Mouse (Mus musculus) embryonic facial prominence, embryonic 12.5 days (tissue): Measurements from ENCODE around the gene Hist1h2ak. TPM values are rescaled to one million over a fixed set of nuclear protein-coding genes. Genes with fewer than 3 reads are reported as not detected.
"Not testable (repeated sequence)": the region's sequence is repeated elsewhere in the genome, so short reads cannot be mapped to it uniquely, and the experiment has no call there.

Source experiments
- ATAC-seq: fragments of 200-750 bp; cut with Nextera tagmentation; 2 replicates; pipeline ENCODE4 v1.8.0; 2017; ENCODE audit not compliant: insufficient number of reproducible peaks, insufficient read depth, low FRiP score, low TSS enrichment
- H3K27ac ChIP-seq: fragments of 300-500 bp; sonication (generic); 2 replicates; pipeline ENCODE4 v1.5.1; 2016; ENCODE audit warnings: mild to moderate bottlenecking
- H3K27me3 ChIP-seq: fragments of 300-500 bp; sonication (generic); 2 replicates; pipeline ENCODE4 v1.6.1; 2016; ENCODE audit warnings: mild to moderate bottlenecking, moderate library complexity
- H3K36me3 ChIP-seq: fragments of 300-500 bp; sonication (generic); 2 replicates; pipeline ENCODE4 v1.6.1; 2016; ENCODE audit warnings: mild to moderate bottlenecking
- H3K4me1 ChIP-seq: fragments of 300-500 bp; sonication (generic); 2 replicates; pipeline ENCODE4 v1.6.1; 2016
- H3K4me2 ChIP-seq: fragments of 300-500 bp; sonication (generic); replicated peaks from 2 replicates; pipeline ENCODE4 v1.6.1; 2016; ENCODE audit warnings: mild to moderate bottlenecking, moderate library complexity
- H3K4me3 ChIP-seq: fragments of 300-500 bp; sonication (generic); 2 replicates; pipeline ENCODE4 v1.5.1; 2016; ENCODE audit warnings: mild to moderate bottlenecking
- H3K9ac ChIP-seq: fragments of 300-500 bp; sonication (generic); 2 replicates; pipeline ENCODE4 v1.6.1; 2016; ENCODE audit warnings: mild to moderate bottlenecking, moderate library complexity
- H3K9me3 ChIP-seq: fragments of 300-500 bp; sonication (generic); 2 replicates; pipeline ENCODE4 v1.6.1; 2016; ENCODE audit warnings: mild to moderate bottlenecking, moderate library complexity
- WGBS: fragments of 180-500 bp; shearing (Covaris S2); methylation state at CpG from one replicate; pipeline ENCODE4 v1.1.7; 2016; 5-methylcytosine and 5-hydroxymethylcytosine counted together
- polyA plus RNA-seq: library from polyadenylated mRNA; unstranded; fragments of >200 nt; fragmentation: Nextera tagmentation; extraction: Ambion mirVana; gene quantifications from 2 replicates; pipeline ENCODE4 v1.2.1, GENCODE M21; 2016

The Hist1h2ak gene
- 37.1 and 46.3 TPM in 2 replicates for polyA plus RNA-seq

DNA sequence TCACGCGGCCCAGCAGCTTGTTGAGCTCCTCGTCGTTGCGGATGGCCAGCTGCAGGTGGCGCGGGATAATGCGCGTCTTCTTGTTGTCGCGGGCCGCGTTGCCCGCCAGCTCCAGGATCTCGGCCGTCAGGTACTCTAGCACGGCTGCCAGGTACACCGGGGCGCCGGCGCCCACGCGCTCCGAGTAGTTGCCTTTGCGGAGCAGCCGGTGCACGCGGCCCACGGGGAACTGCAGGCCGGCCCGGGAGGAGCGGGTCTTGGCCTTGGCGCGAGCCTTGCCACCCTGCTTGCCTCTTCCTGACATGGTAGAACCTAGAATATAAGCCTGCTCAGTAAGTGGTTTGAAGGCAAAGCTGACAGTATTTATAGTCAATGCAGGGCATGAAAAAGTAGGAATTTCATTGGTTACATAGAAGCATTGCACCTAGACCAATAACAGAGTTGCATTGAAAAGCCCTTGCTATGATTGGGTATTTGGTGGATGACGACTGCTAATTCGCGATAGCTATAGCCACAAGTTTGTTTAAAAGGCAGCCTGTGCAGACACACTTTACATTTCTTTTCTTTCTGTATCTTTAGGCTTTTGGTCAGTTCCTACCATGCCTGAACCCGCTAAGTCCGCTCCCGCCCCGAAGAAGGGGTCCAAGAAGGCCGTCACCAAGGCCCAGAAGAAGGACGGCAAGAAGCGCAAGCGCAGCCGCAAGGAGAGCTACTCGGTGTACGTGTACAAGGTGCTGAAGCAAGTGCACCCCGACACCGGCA lies at the start of gene Hist1h2ak, which contains the start of gene Hist1h2bn:
TSS of gene Hist1h2ak (minus strand) at position 304 of the 762 bp plus-strand sequence.
TSS of gene Hist1h2bn (plus strand) at position 600 of the 762 bp plus-strand sequence.
- H3K27ac ChIP-seq, result peak within 1 kb of the TSS; percentile 96
- under 1% methylated on average over 26 of the region's 50 CpGs for WGBS
- H3K36me3 ChIP-seq, H3K9me3 ChIP-seq, H3K27me3 ChIP-seq: not testable (repeated sequence)
- peak within 1 kb of the TSS; percentile 69 for H3K4me2 ChIP-seq
- peak within 1 kb of the TSS; percentile 46 for H3K4me3 ChIP-seq
- peak; percentile 96 for ATAC-seq
- H3K9ac ChIP-seq, result peak within 1 kb of the TSS; percentile 66
- H3K4me1 ChIP-seq, result peaks cover 16% of the 10 kb centered on the region

DNA sequence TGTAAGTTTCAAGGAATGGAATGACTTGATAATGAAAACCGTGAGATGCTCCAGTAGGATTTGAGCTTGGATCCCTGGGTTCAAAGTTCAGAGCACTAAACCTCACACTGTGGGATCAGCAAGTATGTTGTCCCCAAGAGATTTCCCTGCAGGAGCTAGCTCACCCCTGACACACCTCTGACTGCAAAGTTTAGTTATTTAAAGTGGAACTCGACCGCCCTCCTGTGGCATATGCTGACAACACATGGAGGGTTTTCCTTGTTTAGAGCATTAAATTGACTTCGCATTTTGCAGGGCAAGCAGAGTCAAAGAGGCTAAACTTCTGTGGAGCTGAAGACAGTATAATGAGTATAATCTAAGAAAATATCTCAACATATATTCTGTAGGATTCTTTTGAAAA lies 49.4 kb upstream of the Hist1h2ak start:
- not testable (repeated sequence) for H3K27me3 ChIP-seq, H3K27ac ChIP-seq, H3K36me3 ChIP-seq, H3K9me3 ChIP-seq, H3K4me1 ChIP-seq, H3K4me3 ChIP-seq, H3K9ac ChIP-seq, H3K4me2 ChIP-seq
- WGBS, result no CpG with 5 or more reads among the region's 4 CpGs
- peak; percentile 65; the same call in 1 of the 2 replicates for ATAC-seq

DNA sequence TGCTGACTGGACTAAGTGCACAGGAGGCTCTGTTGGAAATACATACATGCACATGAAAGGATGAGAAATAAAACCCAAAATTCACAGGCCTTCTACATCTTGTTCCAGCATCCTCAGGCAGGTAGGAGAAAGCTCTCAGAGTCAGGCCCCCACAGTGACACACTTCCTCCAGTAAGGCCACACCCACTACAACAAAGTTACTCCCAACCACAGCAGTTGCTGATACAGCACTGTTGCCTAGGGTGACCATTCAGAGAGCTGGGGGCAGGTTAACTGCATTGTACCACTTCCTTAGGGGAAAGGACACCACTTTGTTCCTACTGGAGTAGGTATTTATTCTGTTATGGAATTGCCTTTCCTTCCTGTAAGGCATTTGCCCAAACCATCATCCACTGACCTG lies 43.5 kb upstream of the Hist1h2ak start:
- not testable (repeated sequence) for H3K27me3 ChIP-seq, ATAC-seq, H3K9me3 ChIP-seq

DNA sequence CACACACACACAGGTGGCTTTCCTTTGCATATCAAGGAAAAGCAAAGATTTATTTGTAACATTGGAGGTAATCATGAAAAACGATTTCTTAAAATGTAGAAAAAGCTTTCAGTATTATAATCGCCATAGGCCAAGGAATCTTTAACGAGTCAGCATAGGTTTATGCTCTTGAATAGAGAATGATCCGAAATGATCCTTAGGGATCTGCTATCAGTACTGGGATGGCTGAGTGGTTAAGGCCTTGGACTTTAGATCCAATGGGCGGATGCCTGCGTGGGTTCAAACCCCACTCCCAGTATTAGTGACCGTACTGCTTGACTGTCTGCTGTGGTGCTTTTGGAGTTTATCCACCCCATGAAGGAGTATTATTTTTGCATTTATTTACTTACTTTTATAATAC lies 42.0 kb upstream of the Hist1h2ak start:
- H3K27ac ChIP-seq, result no peak overlapping the region
- no peak overlapping the region for H3K4me3 ChIP-seq
- 90% methylated on average over 7 of the region's 7 CpGs for WGBS
- H3K27me3 ChIP-seq, result no peaks in the 10 kb centered on the region
- no peaks in the 10 kb centered on the region for H3K36me3 ChIP-seq
- no peak for ATAC-seq
- peaks cover 3% of the 10 kb centered on the region; the same call in 1 of the 2 replicates for H3K4me1 ChIP-seq
- H3K4me2 ChIP-seq, result no peak overlapping the region
- no peak overlapping the region for H3K9ac ChIP-seq
- H3K9me3 ChIP-seq, result no peaks in the 10 kb centered on the region

More for the DNA sequence above, 43.5 kb upstream of the Hist1h2ak start:
- H3K27ac ChIP-seq, H3K4me1 ChIP-seq, H3K9ac ChIP-seq, H3K4me3 ChIP-seq, H3K4me2 ChIP-seq, H3K36me3 ChIP-seq: not testable (repeated sequence)

DNA sequence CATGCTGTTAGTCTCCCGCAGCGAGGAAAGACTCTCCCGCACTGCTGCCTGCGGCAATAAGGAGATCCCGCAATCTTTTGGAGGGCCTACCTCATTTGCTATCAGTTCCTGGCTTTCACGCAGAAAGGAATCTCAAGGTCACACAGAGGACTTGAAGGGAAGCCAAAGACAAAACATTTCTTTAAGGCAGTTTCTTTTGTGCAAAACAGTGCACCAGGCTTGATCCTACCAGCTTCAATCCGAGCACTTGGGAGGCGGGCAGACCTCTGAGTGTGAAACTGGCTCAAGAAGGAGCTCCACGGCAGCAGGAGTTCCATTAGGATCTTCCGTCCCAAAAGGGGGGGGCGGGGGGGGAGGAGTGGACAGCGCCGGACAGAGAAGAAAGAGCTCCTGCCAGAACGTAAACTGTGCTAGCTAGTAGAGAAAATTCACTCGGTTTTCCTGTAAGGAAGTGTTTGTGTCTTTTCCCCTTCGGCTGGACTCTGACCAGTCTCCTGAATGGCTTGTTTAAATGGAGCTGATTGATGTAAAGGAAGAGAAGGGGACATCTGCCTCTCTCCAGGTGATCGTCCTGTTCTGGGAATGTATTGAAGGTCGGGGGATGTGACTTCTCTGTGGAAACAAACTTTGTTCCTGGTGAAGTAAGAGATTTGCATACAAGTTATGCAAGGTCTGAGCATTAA lies 37.1 kb upstream of the Hist1h2ak start:
- Histone ChIP-seq H3K4me2 (peak overlapping the region; percentile 36), H3K9ac (peak overlapping the region; percentile 41; the same call in 1 of the 2 replicates), H3K4me3 (peak overlapping the region; percentile 23; the same call in 1 of the 2 replicates), H3K36me3 (no peaks in the 10 kb centered on the region), H3K4me1 (peaks cover 17% of the 10 kb centered on the region), H3K9me3 (no peaks in the 10 kb centered on the region), H3K27ac (peak overlapping the region; percentile 3; the same call in 1 of the 2 replicates), H3K27me3 (no peaks in the 10 kb centered on the region)
- no peak for ATAC-seq
- WGBS, result 11% methylated on average over 16 of the region's 18 CpGs

DNA sequence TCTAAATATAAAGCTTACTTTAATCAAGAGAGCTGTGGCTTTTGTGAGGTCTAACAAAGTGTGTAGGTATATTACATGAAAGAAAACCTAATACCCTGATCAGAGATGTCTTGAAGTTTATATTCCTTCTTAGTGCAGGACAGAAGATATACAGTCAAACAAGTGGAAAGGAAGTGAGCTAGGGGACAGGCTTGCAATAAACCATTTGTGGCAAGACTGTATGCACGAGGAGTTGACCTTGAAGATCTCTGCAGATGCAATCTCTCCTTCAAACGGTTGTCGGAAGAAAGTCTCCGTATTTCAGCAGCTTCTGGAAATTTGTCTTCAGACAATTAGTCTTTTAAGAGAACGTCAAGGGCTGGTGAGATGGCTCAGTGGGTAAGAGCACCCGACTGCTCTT lies 36.3 kb upstream of the Hist1h2ak start:
- no peak overlapping the region for H3K27ac ChIP-seq
- no peak overlapping the region for H3K4me3 ChIP-seq
- 63% methylated on average over 6 of the region's 6 CpGs for WGBS
- H3K9ac ChIP-seq, result no peak overlapping the region
- H3K9me3 ChIP-seq, result no peaks in the 10 kb centered on the region
- no peak for ATAC-seq
- H3K4me2 ChIP-seq, result no peak overlapping the region
- peaks cover 20% of the 10 kb centered on the region for H3K4me1 ChIP-seq
- H3K36me3 ChIP-seq, result no peaks in the 10 kb centered on the region
- no peaks in the 10 kb centered on the region for H3K27me3 ChIP-seq

DNA sequence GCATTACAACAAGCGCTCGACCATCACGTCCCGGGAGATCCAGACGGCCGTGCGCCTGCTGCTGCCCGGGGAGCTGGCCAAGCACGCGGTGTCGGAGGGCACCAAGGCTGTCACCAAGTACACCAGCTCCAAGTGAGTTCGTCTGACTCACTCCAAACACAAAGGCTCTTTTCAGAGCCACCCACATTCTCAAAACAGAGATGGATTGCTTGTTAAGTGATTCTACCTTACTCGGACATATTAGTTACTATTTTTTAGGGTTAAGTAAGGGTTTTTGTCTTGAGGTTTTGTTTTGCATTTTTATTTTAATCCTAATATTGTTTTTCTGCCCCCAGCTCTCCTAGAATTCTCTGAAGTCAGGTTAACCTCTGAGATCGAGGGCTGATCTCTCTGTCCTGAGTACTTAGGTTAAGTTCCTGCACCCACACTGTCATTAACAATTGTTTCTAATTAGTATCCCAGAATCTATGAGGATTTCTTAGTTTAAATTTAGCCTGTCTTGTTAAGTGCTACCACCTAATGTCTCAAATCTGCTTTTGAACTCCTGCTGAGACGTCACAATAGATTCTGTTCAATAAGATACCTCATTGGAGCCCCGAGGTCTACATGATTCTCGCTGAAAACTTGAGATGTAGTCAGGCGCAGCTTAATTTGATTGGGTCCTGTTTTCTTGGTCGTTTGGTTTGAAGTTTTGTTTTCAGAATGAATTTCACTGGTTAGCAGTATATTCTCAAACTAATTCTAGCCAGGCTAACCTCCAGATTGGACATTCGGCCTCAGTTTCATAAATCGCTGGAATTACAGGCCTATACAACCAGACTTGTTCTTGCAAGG lies 34.4 kb upstream of the Hist1h2ak start:
- Histone ChIP-seq H3K4me2 (peak overlapping the region; percentile 46), H3K36me3 (no peaks in the 10 kb centered on the region), H3K27ac (peak overlapping the region; percentile 88), H3K27me3 (no peaks in the 10 kb centered on the region), H3K4me3 (peak overlapping the region; percentile 36), H3K4me1 (peaks cover 27% of the 10 kb centered on the region), H3K9ac (0 out of 2 replicates have a peak overlapping the region, but pooled peaks have one; percentile 38), H3K9me3 (no peaks in the 10 kb centered on the region)
- ATAC-seq, result peak; percentile 7; the same call in 1 of the 2 replicates
- WGBS, result 11% methylated on average over 16 of the region's 21 CpGs

DNA sequence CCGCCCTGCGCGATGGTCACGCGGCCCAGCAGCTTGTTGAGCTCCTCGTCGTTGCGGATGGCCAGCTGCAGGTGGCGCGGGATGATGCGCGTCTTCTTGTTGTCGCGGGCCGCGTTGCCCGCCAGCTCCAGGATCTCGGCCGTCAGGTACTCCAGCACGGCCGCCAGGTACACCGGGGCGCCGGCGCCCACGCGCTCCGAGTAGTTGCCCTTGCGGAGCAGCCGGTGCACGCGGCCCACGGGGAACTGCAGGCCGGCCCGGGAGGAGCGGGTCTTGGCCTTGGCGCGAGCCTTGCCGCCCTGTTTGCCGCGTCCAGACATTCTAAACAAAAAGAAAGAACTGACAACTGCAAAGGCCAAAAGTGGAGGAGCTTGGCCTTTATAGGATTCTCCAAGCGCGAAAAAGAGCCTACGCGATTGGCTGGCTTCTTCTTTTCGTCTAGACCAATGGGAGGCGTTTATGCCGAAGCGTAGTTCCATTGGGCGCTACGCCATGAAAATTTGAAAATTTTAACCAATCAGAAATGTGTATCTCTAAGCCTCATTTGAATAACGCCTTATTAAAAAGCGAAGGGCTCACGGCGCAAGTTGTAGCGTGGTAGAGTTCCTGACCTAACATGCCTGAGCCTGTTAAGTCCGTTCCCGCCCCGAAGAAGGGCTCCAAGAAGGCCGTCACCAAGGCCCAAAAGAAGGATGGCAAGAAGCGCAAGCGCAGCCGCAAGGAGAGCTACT lies 33.4 kb upstream of the Hist1h2ak start, which contains the start of the genes Hist1h2an and Hist1h2bp:
TSS of gene Hist1h2an (minus strand) at position 320 of the 731 bp plus-strand sequence.
TSS of gene Hist1h2bp (plus strand) at position 563 of the 731 bp plus-strand sequence.
- not testable (repeated sequence) for H3K27me3 ChIP-seq, H3K9me3 ChIP-seq, H3K36me3 ChIP-seq
- Histone ChIP-seq H3K9ac (peak within 1 kb of the TSS; percentile 45), H3K27ac (peak within 1 kb of the TSS; percentile 91), H3K4me3 (peak within 1 kb of the TSS; percentile 36), H3K4me2 (peak within 1 kb of the TSS; percentile 55), H3K4me1 (peaks cover 27% of the 10 kb centered on the region)
- ATAC-seq, result peak; percentile 92
- under 1% methylated on average over 39 of the region's 63 CpGs for WGBS

DNA sequence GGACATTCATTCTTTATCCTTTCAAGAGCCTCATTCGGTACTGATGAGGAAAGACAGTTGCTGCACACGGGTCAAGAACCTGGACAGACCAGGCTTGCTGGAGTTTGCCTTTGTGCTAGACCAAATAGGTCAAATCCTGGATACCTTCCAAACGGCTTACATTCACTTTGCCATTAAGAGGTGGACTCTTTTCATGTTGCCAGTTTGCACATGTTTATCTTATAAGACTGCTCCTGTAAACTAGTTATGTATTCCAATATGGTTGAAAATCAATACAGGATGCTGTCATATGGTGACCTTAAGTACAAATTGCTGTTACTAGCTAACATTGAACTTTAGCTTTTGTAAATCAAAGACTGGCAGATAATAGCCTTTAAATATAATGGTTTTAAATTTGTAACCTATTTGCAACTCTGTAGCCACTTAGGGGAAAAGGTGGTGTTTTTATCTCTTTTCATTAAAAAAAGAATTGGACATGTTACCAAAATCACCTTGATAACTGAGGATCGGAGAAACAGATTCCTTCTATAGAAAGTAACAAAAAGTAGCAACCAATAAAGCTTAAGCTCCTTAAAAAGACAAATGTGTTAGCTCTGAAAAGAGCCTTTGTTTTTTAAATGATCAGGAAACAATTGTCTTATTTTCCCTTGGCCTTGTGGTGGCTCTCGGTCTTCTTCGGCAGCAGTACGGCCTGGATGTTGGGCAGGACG lies 32.7 kb upstream of the Hist1h2ak start:
- Histone ChIP-seq H3K4me1 (peaks cover 27% of the 10 kb centered on the region), H3K4me3 (peak overlapping the region; percentile 36), H3K36me3 (no peaks in the 10 kb centered on the region), H3K9me3 (no peaks in the 10 kb centered on the region), H3K9ac (peak overlapping the region; percentile 45), H3K27me3 (no peaks in the 10 kb centered on the region), H3K4me2 (peak overlapping the region; percentile 55), H3K27ac (peak overlapping the region; percentile 91)
- no peak for ATAC-seq
- WGBS, result 5% methylated on average over 8 of the region's 8 CpGs

DNA sequence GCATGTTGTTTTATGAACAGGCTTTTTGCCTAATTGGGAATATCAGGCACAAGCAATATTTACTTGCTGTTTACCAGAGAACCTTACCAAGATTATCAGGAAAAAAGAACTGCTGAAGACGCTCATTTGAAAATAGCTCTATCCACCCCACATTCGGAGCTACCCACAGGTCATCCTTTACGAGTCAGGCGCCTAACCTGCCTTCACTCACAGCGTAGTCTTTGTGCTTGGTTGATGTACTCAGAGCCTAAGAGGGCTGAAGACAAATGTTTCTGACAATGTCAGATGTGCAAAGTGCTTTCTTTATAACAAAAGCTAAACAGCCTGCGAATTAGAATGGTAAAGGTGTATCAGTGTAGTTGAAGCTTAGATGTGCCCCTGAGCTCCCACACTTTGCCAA lies 30.7 kb upstream of the Hist1h2ak start:
- no peaks in the 10 kb centered on the region for H3K9me3 ChIP-seq
- H3K4me1 ChIP-seq, result peaks cover 23% of the 10 kb centered on the region
- no peaks in the 10 kb centered on the region for H3K36me3 ChIP-seq
- H3K9ac ChIP-seq, result peak overlapping the region; percentile 30; the same call in 1 of the 2 replicates
- ATAC-seq, result no peak
- H3K4me2 ChIP-seq, result peak overlapping the region; percentile 49
- H3K27ac ChIP-seq, result peak overlapping the region; percentile 95
- 31% methylated on average over 6 of the region's 6 CpGs for WGBS
- H3K27me3 ChIP-seq, result no peaks in the 10 kb centered on the region
- H3K4me3 ChIP-seq, result 0 out of 2 replicates have a peak overlapping the region, but pooled peaks have one; percentile 45
